ENCODE assay signal across 8 mouse cellular contexts in the genomic region with DNA sequence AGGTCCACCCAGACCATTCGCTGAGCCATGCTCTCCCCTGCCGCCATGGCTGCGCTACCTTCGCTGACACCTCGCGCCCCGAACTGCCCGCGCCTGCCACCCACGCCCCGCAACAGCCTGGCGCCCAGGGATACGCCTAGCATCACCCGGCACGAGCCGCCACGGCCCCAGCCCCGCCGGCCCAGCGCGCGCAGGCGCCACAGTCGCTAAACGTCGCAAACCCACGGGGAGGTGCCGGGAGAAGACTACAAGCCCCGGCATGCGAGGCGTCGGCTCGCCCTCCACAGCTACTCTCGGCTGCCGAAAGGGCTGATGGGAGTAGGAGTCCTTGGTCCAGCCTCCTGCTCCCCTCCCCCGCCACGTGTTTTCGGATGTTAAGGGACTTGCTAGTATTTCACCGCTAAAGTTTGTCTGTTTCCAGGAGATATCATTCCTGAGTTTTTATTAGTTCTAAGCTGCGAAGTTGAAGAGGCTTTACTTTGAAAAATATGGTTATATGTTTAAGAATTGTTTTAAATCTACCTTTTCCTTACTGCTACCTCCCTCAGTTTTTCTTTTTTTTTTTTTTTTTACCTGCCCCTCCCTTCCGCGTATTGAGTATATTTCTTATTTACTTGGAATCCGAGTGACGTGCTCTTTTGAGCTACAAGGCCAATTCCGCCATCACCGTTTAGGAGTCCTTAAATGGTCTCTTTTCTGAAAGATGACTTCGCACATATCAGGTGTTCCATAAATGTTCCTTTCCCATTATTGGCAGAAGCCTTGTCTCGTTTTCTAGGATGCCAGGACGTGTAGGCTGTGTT. TPM values are rescaled to one million over a fixed set of nuclear protein-coding genes. Genes with fewer than 3 reads are reported as not detected.
DNase-seq lines count a peak whose midpoint lies in the region; ATAC-seq lines count a peak whose summit lies in the region.

Gene Rexo2, minus strand, starts transcription at position 213 of the 803 bp plus-strand sequence.

- ATAC-seq in CD4-positive, CD25-positive, alpha-beta regulatory T cell, adult 4 months, result peak; percentile 95
- peak; percentile 97 for ATAC-seq in heart, embryonic 14.5 days (ENCODE audit: insufficient number of reproducible peaks, insufficient read depth, low FRiP score, low read depth)
- ATAC-seq in liver, embryonic 13.5 days (ENCODE audit: low read depth), result peak; percentile 98
- ATAC-seq in stomach, embryonic 16.5 days (ENCODE audit: insufficient read depth, low FRiP score), result peak; percentile 98

- no peak within 1 kb of the TSS for H3K27ac ChIP-seq in heart, embryonic 14.5 days (replicated peaks in 1 of 2; ENCODE audit: control insufficient read depth in 1 of 2, insufficient read depth in 1 of 2, low read depth in 2 of 2, low read length in 2 of 2)
- H3K27ac ChIP-seq in liver, embryonic 13.5 days, result peak within 1 kb of the TSS; percentile 82
- H3K27ac ChIP-seq in stomach, embryonic 16.5 days (ENCODE audit: low read length), result no peak within 1 kb of the TSS

- no peaks in the 10 kb centered on the region; a peak in 2 of 4 replicates for H3K4me1 ChIP-seq in heart, embryonic 14.5 days (ENCODE audit: control insufficient read depth in 2 of 2, insufficient read depth in 2 of 2, low read length in 2 of 2)
- H3K4me1 ChIP-seq in liver, embryonic 13.5 days (replicated peaks), result peaks cover 51% of the 10 kb centered on the region
- H3K4me1 ChIP-seq in stomach, embryonic 16.5 days (ENCODE audit: control insufficient read depth, insufficient read depth, low read length), result 0 out of 2 replicates have a peak, but pooled peaks cover 2% of the 10 kb centered on the region

- H3K9ac ChIP-seq in heart, embryonic 14.5 days (ENCODE audit: low read length), result peak within 1 kb of the TSS; percentile 86
- H3K9ac ChIP-seq in liver, embryonic 13.5 days, result peak within 1 kb of the TSS; percentile 92
- H3K9ac ChIP-seq in stomach, embryonic 16.5 days (ENCODE audit: low read length), result peak within 1 kb of the TSS; percentile 85

- H3K4me3 ChIP-seq in heart, embryonic 14.5 days (ENCODE audit: control insufficient read depth in 1 of 2, insufficient read depth in 1 of 2, low read depth in 1 of 2, low read length in 2 of 2), result peak within 1 kb of the TSS; percentile 82 to 97
- peak within 1 kb of the TSS; percentile 83 for H3K4me3 ChIP-seq in liver, embryonic 13.5 days (replicated peaks)
- H3K4me3 ChIP-seq in stomach, embryonic 16.5 days (replicated peaks; ENCODE audit: low read length), result peak within 1 kb of the TSS; percentile 86

- peak within 1 kb of the TSS; percentile 93 for H3K4me2 ChIP-seq in heart, embryonic 14.5 days (ENCODE audit: low read length)
- H3K4me2 ChIP-seq in liver, embryonic 13.5 days, result peak within 1 kb of the TSS; percentile 96
- peak within 1 kb of the TSS; percentile 70 for H3K4me2 ChIP-seq in stomach, embryonic 16.5 days (ENCODE audit: low read depth, low read length)

- DNase-seq in c-Kit-negative CD71-positive TER-119-positive erythroid progenitor cells, embryonic 14.5 days (ENCODE audit: low read depth, low spot score), result peak; percentile 90
- DNase-seq in fibroblast of lung, adult 2 months (ENCODE audit: low read depth), result peak; percentile 81
- DNase-seq in kidney, postnatal 14 days, result peak; percentile 97
- peak; percentile 92 for DNase-seq in liver, embryonic 13.5 days
- peak; percentile 91 for DNase-seq in neural tube, embryonic 10.5 days (ENCODE audit: extremely low spot score, low spot score)

- H3K36me3 ChIP-seq in heart, embryonic 14.5 days (ENCODE audit: control insufficient read depth, insufficient read depth, low read length), result peaks cover 20% of the 10 kb centered on the region
- peaks cover 28% of the 10 kb centered on the region for H3K36me3 ChIP-seq in liver, embryonic 13.5 days
- H3K36me3 ChIP-seq in stomach, embryonic 16.5 days (ENCODE audit: control insufficient read depth, insufficient read depth, low read length), result no peaks in the 10 kb centered on the region

- WGBS in heart, embryonic 14.5 days, result under 1% methylated on average over 49 of the region's 49 CpGs
- 1% methylated on average over 49 of the region's 49 CpGs for WGBS in liver, embryonic 13.5 days (ENCODE audit: insufficient replicate concordance)
- WGBS in stomach, embryonic 16.5 days, result 1% methylated on average over 49 of the region's 49 CpGs

- no peaks in the 10 kb centered on the region for H3K9me3 ChIP-seq in heart, embryonic 14.5 days (ENCODE audit: control insufficient read depth, low read length)
- H3K9me3 ChIP-seq in liver, embryonic 13.5 days (replicated peaks), result no peaks in the 10 kb centered on the region
- no peaks in the 10 kb centered on the region for H3K9me3 ChIP-seq in stomach, embryonic 16.5 days (replicated peaks; ENCODE audit: control insufficient read depth, low read length)

- no peaks in the 10 kb centered on the region for H3K27me3 ChIP-seq in heart, embryonic 14.5 days (ENCODE audit: control insufficient read depth, insufficient read depth, low read length)
- no peaks in the 10 kb centered on the region for H3K27me3 ChIP-seq in liver, embryonic 13.5 days
- no peaks in the 10 kb centered on the region for H3K27me3 ChIP-seq in stomach, embryonic 16.5 days (ENCODE audit: control insufficient read depth, insufficient read depth, low read length)

RNA-seq across cellular contexts. Expression of gene Rexo2, which starts in this region (rescaled TPM):
- polyA plus RNA-seq in CD4-positive, CD25-positive, alpha-beta regulatory T cell, adult 4 months (2017; shearing (Covaris generic)), result 100 to 1,000 TPM; 138 to 156 TPM
- polyA plus RNA-seq in heart, embryonic 14.5 days (2014; fragmentation: Nextera tagmentation; extraction: Ambion mirVana), result 73.1 and 75.2 TPM in 2 replicates
- 153 and 162 TPM in 2 replicates for polyA plus RNA-seq in liver, embryonic 13.5 days (2015; fragmentation: Nextera tagmentation; extraction: Ambion mirVana)
- polyA plus RNA-seq in stomach, embryonic 16.5 days (2015; fragmentation: Nextera tagmentation; extraction: Ambion mirVana), result 141 and 149 TPM in 2 replicates
